Mouse (Mus musculus): ENCODE data around the gene Gjb2. TPM values are rescaled to one million over a fixed set of nuclear protein-coding genes. Genes with fewer than 3 reads are reported as not detected.

The Gjb2 gene
- 80.7 and 92.7 TPM in 2 replicates for polyA plus RNA-seq (2015; fragmentation: Nextera tagmentation; extraction: Ambion mirVana)

- Histone ChIP-seq H3K9ac (peak within 1 kb of the TSS; percentile 74), H3K4me2 (replicated peaks) (peak within 1 kb of the TSS; percentile 100), H3K27me3 (peaks cover 64% of the 10 kb centered on the region), H3K4me3 (peak within 1 kb of the TSS; percentile 61), H3K36me3 (no peaks in the 10 kb centered on the region), H3K27ac (no peak within 1 kb of the TSS), H3K9me3 (no peaks in the 10 kb centered on the region), H3K4me1 (peaks cover 23% of the 10 kb centered on the region)
- ATAC-seq (ENCODE audit: low FRiP score, low read depth): peak; percentile 70
- under 1% methylated on average over 100 of the region's 101 CpGs for WGBS
Measured at GRCm38 (mm10) chr14:57104106-57105023, at the start of gene Gjb2. Gjb2 (minus strand) TSS chr14:57104702.

GRCm38 (mm10) chr14:57145741-57146140, 41.2 kb upstream of the Gjb2 start:
- H3K9me3 ChIP-seq: no peaks in the 10 kb centered on the region
- H3K9ac ChIP-seq: no peak overlapping the region
- WGBS: 31% methylated on average over 4 of the region's 4 CpGs
- no peak overlapping the region for H3K27ac ChIP-seq
- no peak for ATAC-seq (ENCODE audit: low FRiP score, low read depth)
- H3K36me3 ChIP-seq: no peaks in the 10 kb centered on the region
- H3K27me3 ChIP-seq: no peaks in the 10 kb centered on the region
- H3K4me2 ChIP-seq (replicated peaks): no peak overlapping the region
- no peak overlapping the region for H3K4me3 ChIP-seq
- no peaks in the 10 kb centered on the region for H3K4me1 ChIP-seq

DNA sequence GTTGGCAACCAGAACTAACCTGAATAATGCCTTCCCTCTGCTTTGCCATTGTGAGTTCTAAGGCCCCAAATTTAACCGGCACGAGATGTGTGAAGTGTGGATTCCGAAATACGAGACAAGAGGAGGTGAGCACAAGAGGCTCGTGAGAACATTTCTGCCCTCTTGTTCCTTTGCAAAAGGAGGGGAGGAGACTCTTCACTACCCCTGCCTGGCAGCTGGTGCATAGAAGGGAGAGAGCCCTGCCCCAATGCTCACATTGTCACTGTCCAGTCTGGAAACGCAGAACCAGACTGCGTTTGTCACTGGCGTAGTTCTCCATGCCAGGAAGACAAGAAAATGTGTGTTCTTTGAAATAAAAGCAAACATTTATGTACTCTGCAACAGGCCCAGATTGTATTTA, 30.8 kb upstream of the Gjb2 start:
- Histone ChIP-seq H3K4me2 (replicated peaks) (no peak overlapping the region), H3K27me3 (peaks cover 61% of the 10 kb centered on the region), H3K36me3 (no peaks in the 10 kb centered on the region), H3K9ac (no peak overlapping the region), H3K9me3 (no peaks in the 10 kb centered on the region), H3K27ac (no peak overlapping the region), H3K4me3 (no peak overlapping the region), H3K4me1 (peaks cover 10% of the 10 kb centered on the region; the same call in 1 of the 2 replicates)
- ATAC-seq (ENCODE audit: low FRiP score, low read depth): no peak
- 63% methylated on average over 8 of the region's 8 CpGs for WGBS

DNA sequence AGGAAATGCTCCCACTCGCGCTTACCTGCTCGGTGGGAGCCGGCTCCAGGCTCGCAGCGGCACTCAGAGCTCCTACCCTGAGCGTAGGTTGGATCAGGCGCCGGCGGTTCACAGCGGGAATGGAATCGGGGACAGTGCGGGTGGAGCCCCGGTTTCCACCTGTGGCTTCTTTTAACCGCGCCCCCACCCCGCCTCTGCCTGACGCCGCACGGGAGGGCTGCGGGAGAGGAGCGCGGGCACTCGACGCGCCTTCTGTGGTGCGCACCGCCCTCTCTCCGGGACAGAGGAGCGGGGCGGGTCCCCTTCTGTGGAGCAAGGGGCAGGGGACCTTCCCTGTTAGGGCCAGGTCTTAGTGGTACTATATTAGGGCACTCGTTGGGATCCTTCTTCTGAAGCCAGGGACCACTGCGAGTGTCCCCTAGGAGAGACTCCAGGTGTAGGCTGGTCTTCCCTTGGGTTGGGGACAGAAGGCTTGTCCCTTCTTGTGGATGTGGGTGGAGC, 28.7 kb upstream of the Gjb2 start, which contains the start of gene Gjb6:
Gene Gjb6, minus strand, starts transcription at position 451 of the 501 bp plus-strand sequence.
- H3K27me3 ChIP-seq: peaks cover 59% of the 10 kb centered on the region
- no peak; the same call in 1 of the 2 replicates for ATAC-seq (ENCODE audit: low FRiP score, low read depth)
- H3K27ac ChIP-seq: no peak within 1 kb of the TSS

GRCm38 (mm10) chr14:57127383-57127782, 22.9 kb upstream of the Gjb2 start:
- ATAC-seq (ENCODE audit: low FRiP score, low read depth): no peak
- Histone ChIP-seq H3K4me2 (replicated peaks) (no peak overlapping the region), H3K4me3 (no peak overlapping the region), H3K27me3 (peaks cover 19% of the 10 kb centered on the region), H3K27ac (no peak overlapping the region), H3K36me3 (no peaks in the 10 kb centered on the region), H3K9me3 (no peaks in the 10 kb centered on the region), H3K4me1 (0 out of 2 replicates have a peak, but pooled peaks cover 4% of the 10 kb centered on the region), H3K9ac (no peak overlapping the region)
- WGBS: 45% methylated on average over 4 of the region's 4 CpGs

More for the DNA sequence above, 28.7 kb upstream of the Gjb2 start, which contains the start of gene Gjb6:
- H3K9me3 ChIP-seq: no peaks in the 10 kb centered on the region
- H3K4me3 ChIP-seq: peak within 1 kb of the TSS; percentile 44
- 1% methylated on average over 31 of the region's 33 CpGs for WGBS
- H3K9ac ChIP-seq: peak within 1 kb of the TSS; percentile 66
- H3K4me1 ChIP-seq: peaks cover 10% of the 10 kb centered on the region; the same call in 1 of the 2 replicates
- H3K4me2 ChIP-seq (replicated peaks): peak within 1 kb of the TSS; percentile 84
- no peaks in the 10 kb centered on the region for H3K36me3 ChIP-seq

DNA sequence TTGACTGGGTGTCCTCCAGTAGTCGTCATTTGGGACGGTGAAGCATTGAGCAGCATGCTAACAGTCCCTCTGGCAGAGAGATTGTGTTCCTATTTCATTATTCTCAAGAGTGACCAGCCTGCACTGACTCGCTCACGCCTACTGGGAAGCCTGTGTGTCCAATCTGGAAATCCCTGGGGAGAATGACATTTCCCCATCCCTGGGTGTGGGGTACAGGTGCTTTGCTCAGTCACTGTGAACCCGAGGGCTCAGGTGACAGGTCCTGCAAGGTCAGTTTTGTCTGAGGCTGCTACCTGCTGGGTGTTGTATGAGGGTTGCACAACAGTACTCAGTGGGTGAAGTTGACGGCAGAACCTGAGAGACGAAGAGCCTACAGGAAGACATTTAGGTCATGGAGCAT, 17.8 kb upstream of the Gjb2 start:
- H3K27me3 ChIP-seq: no peaks in the 10 kb centered on the region
- no peaks in the 10 kb centered on the region for H3K9me3 ChIP-seq
- H3K4me3 ChIP-seq: no peak overlapping the region
- H3K36me3 ChIP-seq: no peaks in the 10 kb centered on the region
- 86% methylated on average over 7 of the region's 7 CpGs for WGBS
- no peak overlapping the region for H3K9ac ChIP-seq
- H3K4me2 ChIP-seq (replicated peaks): no peak overlapping the region
- ATAC-seq (ENCODE audit: low FRiP score, low read depth): no peak
- H3K27ac ChIP-seq: no peak overlapping the region
- H3K4me1 ChIP-seq: 0 out of 2 replicates have a peak, but pooled peaks cover 7% of the 10 kb centered on the region

DNA sequence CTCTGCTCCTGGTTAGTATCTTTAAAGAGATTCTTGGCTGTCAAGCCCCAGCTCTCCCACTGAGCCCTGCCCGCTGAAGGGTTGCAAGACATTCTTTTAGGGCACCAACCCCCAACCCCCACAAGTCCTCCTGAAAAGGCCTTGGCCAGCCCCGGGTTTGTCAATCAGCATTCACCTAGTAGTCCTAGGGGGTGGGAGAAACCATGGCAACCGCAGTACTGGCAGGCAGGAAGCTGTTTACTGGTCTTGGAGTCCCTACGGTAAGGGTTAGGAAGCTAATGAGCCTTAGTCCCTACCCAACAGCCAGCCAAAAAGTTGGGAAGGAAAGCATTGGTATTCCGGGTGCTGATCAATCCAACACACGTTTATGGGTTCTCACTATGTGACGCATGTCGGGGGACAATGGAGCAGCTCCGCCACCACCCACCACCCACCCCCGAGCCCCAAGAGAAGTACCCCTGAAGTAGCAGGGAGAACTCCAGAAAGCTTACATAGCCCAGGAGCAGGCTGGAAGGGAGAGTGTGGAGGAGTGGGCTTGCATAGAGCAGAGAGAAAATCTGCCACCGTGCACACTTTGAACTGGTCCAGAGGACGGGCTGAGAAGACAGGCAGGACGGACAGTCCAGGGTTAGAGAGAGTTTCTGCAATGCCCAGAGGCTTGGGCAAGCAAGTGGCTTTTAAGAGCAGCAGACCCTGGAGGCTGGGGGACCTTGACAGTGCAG, 11.5 kb upstream of the Gjb2 start, which contains the start of gene Gm4491:
Gene Gm4491, minus strand, starts transcription at position 61 of the 722 bp plus-strand sequence.
- peak within 1 kb of the TSS; percentile 42 for H3K4me2 ChIP-seq (replicated peaks)
- H3K4me1 ChIP-seq: peaks cover 20% of the 10 kb centered on the region
- ATAC-seq (ENCODE audit: low FRiP score, low read depth): peak; percentile 78
- H3K4me3 ChIP-seq: no peak within 1 kb of the TSS
- WGBS: 19% methylated on average over 13 of the region's 13 CpGs
- no peak within 1 kb of the TSS for H3K9ac ChIP-seq
- H3K27me3 ChIP-seq: no peaks in the 10 kb centered on the region
- no peaks in the 10 kb centered on the region for H3K9me3 ChIP-seq
- H3K36me3 ChIP-seq: no peaks in the 10 kb centered on the region
- H3K27ac ChIP-seq: peak within 1 kb of the TSS; percentile 58; the same call in 1 of the 2 replicates

DNA sequence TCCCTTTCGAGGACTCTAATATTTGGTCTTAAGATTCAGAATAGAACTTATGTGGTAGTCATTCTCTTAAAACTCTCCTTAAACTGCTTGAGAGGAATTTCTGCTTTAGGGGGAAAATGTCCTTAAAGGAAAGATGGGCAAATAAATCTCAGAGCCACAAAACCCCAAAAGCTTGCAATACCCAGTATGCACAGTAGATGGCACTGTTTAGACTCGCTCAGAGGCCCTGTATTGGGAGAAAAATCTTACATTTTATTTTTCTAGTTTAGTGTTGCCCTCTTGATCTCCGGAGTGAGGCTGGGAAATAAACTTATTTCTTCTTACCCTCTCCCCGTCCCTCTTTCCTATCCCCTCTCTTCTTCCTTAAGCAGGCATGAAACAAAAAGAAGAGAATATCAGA, 4.7 kb upstream of the Gjb2 start:
- no peak for ATAC-seq (ENCODE audit: low FRiP score, low read depth)
- H3K27me3 ChIP-seq: peaks cover 37% of the 10 kb centered on the region
- H3K4me2 ChIP-seq (replicated peaks): no peak overlapping the region
- H3K4me1 ChIP-seq: peaks cover 15% of the 10 kb centered on the region
- WGBS: 10% methylated on average over 4 of the region's 4 CpGs
- no peak overlapping the region for H3K4me3 ChIP-seq
- no peaks in the 10 kb centered on the region for H3K36me3 ChIP-seq
- no peak overlapping the region for H3K9ac ChIP-seq
- no peaks in the 10 kb centered on the region for H3K9me3 ChIP-seq
- no peak overlapping the region for H3K27ac ChIP-seq

GRCm38 (mm10) chr14:57107916-57108315, 3.4 kb upstream of the Gjb2 start:
- no peak overlapping the region for H3K27ac ChIP-seq
- WGBS: 69% methylated on average over 5 of the region's 5 CpGs
- no peak overlapping the region for H3K9ac ChIP-seq
- no peaks in the 10 kb centered on the region for H3K36me3 ChIP-seq
- H3K4me1 ChIP-seq: peaks cover 23% of the 10 kb centered on the region
- H3K4me2 ChIP-seq (replicated peaks): no peak overlapping the region
- H3K27me3 ChIP-seq: peaks cover 50% of the 10 kb centered on the region
- no peak overlapping the region for H3K4me3 ChIP-seq
- H3K9me3 ChIP-seq: no peaks in the 10 kb centered on the region
- ATAC-seq (ENCODE audit: low FRiP score, low read depth): no peak

DNA sequence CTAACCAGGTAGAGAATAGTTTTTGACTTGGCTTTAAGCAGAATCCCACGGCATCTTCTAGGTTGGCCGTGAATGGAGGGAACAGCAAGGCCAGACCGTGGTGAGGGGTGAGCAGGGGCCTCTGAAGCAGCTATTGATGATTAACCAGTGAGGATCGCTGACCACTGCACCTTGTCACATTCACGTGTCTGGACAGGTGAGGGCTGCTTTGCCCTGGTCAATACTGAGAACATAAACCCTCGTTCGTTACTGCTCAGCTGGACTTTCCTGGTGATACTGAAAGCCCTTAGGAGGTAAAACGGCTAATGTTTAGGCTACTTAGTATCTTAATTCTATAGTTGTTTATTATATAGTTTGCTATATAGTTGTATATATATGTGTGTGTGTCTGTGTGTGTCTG, 2.6 kb upstream of the Gjb2 start:
- Histone ChIP-seq H3K9ac (no peak overlapping the region), H3K36me3 (no peaks in the 10 kb centered on the region), H3K27ac (no peak overlapping the region), H3K27me3 (peaks cover 58% of the 10 kb centered on the region), H3K4me3 (no peak overlapping the region), H3K9me3 (no peaks in the 10 kb centered on the region), H3K4me2 (replicated peaks) (no peak overlapping the region), H3K4me1 (peaks cover 21% of the 10 kb centered on the region)
- no peak for ATAC-seq (ENCODE audit: low FRiP score, low read depth)
- WGBS: 70% methylated on average over 8 of the region's 8 CpGs

GRCm38 (mm10) chr14:57105721-57106120, 1.2 kb upstream of the Gjb2 start:
- no peak overlapping the region for H3K27ac ChIP-seq
- WGBS: 57% methylated on average over 11 of the region's 11 CpGs
- H3K4me1 ChIP-seq: peaks cover 16% of the 10 kb centered on the region
- no peaks in the 10 kb centered on the region for H3K36me3 ChIP-seq
- no peaks in the 10 kb centered on the region for H3K9me3 ChIP-seq
- H3K4me3 ChIP-seq: no peak overlapping the region
- peaks cover 64% of the 10 kb centered on the region for H3K27me3 ChIP-seq
- ATAC-seq (ENCODE audit: low FRiP score, low read depth): no peak
- H3K4me2 ChIP-seq (replicated peaks): peak overlapping the region; percentile 100
- no peak overlapping the region for H3K9ac ChIP-seq

DNA sequence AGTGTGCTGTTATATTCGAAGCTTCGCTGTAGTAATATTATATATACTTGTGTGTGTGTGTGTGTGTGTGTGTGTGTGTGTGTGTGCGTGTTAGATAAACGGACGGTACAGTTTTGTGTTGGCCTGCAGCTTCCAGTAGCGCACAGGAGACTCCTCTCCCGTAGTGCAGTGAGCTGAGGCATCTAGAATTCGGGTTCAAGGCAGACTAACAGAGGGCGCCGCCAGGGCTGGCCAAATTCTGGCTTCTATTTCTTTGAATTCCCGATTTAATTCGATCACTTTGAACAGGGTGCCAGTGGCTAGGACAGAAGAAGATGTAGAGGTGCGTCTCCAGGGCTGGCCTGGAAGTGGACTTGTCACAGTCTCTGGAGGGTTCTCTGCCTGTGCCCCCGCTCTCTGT, 609 bp upstream of the Gjb2 start:
- Histone ChIP-seq H3K9ac (no peak overlapping the region), H3K36me3 (no peaks in the 10 kb centered on the region)
- 13% methylated on average over 14 of the region's 14 CpGs for WGBS

More for the DNA sequence above, 609 bp upstream of the Gjb2 start:
- Histone ChIP-seq H3K27me3 (peaks cover 64% of the 10 kb centered on the region), H3K4me1 (peaks cover 16% of the 10 kb centered on the region), H3K4me3 (peak overlapping the region; percentile 61), H3K4me2 (replicated peaks) (peak overlapping the region; percentile 100), H3K9me3 (no peaks in the 10 kb centered on the region), H3K27ac (no peak overlapping the region)
- no peak for ATAC-seq (ENCODE audit: low FRiP score, low read depth)
